Mouse (Mus musculus) right cerebral cortex, adult 2 months (tissue): ENCODE measurements around the gene Man1a.
A peak's percentile ranks its signal among the peaks of the same experiment; 100 is the strongest.

Source experiments
- DNase-seq, 2 experiments: peaks; one replicate each; pipeline ENCODE4 v3.0.0; 2021 to 2022; ENCODE audit warnings: low spot score in 2 of 2

The Man1a gene

DNA sequence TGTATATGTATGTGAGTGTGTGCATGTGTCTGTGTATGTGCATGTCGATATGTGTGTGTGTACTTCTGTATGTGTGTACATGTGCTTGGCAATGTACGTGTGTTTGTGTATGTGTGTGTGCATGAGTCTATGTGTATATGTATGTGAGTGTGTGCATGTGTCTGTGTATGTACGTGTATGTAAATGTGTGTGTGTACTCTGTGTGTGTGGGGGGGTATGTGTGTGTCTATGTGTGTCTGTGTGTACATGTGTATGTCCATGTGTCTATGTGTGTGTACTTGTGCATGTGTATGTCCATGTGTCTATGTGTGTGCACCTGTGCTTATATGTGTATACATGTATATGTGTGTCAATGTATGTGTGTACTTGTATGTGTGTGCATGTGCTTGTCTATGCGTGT lies 15.2 kb downstream of the Man1a start:
- DNase-seq = no peak

DNA sequence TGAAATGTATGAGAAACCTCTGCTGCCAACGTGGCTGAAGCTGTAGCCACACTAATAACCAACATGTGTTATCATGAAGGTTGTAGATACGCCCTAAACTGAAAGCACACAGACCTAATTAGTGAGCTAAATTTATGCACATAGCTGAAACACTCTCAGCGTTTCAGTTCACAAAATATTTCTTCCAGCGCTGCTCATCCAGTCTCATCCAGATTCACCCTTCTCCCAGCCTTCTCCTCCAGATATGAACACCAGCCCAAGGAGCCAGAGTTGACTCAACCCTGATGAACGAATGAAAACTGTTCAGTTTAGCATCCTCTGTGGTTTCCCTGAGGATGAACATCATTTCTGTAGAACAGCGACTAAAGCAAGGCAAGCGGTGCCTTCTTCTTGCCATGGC lies 15.8 kb downstream of the Man1a start:
- no peak for DNase-seq

DNA sequence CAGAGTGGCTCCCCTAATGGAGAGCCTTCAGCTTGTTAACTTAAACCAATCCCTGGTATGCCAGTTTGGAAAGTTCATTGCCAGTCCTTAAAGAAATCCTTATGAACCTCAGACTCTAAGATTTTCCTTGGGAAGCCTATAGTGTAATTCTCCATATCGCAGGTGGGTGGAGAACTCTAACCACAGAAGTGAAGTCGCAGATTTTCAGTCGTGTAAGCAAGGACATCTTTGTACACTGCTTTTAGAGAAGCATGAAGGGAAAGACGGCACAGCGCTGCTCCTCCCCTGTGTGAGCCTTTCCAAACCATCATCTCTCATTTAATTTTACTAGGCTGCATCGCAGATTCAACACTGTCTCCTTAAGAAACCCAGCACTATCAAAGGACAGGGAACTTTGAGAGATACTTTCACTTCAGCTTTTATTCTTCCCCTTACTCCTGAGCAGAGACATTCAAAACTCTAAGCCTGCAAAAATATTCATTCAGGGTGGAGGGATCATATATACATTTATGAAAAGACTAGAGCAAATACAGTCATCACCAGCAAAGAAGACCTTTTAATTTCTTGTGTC lies 16.6 kb downstream of the Man1a start:
- no peak for DNase-seq

DNA sequence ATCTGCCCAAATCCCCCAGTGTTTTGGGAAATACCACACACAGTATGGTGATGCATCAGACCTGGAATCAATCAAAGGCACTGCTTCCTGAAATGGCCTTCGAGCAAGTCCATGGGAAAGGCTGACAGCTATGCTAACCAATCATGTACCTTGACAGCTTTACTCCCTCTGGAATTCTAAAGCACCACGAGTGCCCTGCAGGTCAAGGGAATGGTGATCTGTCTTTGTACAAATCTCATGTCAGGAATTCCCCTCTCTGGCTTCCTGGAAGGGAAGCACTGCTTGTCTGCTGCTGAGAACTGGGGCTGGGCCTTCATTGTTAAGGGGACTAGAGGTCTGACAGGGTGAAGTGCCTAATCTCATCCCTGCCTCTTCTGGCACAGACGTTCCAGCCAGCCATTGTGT lies 17.3 kb downstream of the Man1a start:
- no peak for DNase-seq

DNA sequence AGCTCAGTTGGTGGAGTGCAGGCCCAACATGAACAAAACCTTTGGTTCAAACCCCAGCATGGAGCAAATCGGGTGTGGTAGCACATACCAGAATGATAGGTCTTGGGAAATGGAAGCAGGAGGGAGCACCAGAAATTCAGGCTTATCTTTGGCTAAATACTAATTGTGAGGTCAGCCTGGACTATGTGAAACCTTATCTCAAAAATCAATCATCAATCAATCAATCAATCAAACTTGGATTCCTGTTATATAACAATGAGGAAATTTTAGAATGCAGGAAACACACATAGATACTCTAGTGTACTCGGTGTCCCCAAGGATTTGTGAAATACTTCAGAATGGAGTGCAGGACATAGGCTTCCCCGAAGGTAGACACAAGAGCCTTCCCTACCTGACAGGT lies 17.8 kb downstream of the Man1a start:
- no peak for DNase-seq

DNA sequence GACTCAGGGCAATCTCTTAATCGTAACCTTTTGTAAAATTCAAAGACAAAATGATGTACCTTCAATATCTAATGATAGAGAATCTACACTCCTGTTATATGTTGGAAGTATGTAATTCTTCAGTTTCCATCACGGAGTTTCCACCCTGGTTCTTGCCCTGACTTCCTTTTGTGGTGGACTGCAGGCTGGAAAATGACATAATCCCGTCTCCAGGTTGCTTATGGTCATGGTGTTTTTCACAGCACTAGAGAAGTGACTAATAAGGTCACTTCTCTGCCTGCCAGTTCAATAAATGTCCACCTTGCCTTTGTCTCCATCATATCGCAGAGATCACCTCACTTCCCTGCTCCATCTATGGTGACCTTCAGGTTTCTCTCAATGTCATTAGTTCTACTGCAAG lies 22.2 kb downstream of the Man1a start:
- DNase-seq = no peak

DNA sequence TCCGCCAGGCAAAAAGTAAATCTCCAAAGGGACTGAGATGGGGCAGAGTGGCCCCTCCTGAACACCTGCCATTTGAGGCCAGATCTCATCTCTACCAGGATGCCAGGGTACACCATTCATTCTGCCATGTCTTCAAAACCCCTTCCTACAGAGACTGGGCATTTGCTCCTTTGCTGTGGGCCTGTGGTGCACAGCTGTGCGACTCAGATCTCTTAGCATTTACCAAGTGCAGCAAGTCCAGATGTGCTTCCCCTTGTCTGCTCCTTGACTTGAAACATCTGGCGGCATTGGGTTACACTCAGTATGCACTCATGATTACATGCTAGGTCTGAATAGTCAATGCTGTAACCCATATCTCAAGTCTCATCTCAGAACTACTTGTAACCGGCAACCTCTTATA lies 28.5 kb downstream of the Man1a start:
- no peak for DNase-seq

DNA sequence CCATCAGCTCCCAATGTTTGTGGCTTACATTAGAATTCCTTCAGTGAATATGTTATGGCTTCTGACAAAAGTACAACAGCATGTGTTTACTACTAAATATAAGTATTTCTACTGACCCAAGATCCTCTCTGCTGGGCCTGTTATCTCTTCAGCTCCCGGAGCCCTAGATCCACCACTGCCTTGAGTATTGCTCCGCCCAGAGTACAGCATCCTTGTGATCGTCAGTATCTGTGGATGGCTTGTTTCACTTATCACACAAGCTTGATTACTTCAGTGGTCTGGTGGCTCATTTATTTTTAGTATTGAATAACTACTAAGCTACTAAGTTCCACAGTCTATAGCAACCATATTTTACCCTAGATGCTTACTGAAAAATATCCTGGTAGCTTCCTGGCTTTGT lies 33.1 kb downstream of the Man1a start:
- no peak for DNase-seq

DNA sequence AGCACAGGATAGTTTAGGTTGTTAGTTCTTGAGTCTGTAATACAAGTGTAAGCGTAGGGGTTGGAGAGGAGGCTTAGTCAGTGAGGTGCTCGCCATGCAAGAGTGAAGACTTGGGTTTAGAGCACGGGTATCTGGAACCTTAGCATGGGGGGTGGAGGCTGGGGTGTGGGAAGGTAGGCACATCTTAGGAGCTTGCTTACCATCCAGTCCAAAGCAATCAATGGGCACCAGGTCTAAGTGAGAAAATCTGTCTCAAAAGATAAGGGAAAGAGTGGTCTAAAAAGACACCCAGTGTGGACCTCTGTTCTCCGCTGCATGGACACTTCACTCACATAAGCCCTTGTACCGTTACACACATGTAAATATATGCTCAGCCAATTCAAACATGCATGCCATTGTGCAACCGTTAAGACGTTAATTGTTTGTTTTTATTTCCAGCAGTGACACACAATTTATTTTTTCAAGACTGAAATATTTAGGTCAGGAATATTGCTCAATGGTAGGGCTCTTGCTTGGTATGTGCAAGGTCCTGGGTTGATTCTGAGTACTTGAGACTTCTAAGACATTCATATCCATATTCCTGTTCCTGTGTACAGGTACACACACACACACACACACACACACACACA lies 34.1 kb downstream of the Man1a start:
- no peak for DNase-seq

DNA sequence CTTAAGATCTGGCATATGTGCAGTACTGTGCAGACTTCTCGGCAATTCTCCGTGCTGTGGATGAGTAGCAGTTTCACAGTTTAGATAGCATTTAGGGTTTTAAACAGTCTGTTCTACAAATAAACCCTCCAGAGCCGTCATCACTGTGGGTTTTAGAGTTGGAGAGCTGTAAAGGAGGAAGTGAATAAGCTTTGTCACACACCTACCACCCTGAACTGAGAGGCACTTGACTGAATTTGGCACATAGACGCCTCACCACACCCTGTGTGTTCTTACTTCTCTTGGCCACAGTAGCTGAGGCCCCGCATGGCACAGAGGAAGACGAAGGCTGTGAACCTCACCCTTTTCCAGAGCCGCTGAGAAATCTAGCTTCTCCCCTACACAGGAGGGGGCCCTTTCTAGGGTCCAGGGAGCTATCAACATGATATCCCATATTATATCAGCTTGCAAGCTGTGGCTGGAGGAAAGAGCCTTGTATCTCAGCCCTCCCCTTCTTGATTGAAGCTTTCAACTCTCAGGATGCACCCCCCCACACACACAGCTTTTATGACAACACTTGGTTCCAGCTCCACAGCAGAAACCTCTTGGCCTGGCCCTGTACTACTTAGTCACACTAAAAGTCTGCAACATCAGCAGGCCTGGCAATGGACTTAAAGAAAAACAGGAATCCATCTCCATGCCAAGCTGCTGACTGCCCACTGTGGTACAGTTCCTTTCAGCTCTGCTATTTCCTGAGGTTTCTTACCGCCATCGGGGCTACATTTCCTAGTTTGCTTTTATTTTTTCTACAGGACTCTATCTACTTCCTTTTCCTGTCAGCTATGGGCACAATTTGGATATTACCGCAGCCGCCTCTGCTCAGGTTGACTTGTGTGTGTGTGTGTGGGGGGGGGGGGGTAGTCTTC lies 35.9 kb downstream of the Man1a start:
- peak; percentile 60 to 68 for DNase-seq

DNA sequence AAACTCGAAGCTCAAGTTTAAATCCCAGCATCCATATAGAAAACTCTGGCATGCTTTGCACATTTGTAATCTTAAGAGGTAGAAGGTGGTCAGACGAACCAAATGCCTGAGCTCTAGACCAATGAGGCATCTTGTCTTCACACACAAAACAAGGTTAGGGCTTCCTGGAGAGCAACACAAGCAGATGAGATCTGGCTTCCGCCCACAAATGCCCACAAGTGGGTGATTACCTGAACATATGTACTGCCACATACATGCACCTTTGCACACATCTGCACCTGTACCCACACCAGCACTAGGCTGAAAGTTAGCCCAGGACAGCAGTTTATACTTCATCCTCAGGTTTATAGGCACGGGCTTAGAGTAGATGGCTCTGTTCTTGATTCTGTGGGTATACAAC lies 36.7 kb downstream of the Man1a start:
- DNase-seq = no peak

DNA sequence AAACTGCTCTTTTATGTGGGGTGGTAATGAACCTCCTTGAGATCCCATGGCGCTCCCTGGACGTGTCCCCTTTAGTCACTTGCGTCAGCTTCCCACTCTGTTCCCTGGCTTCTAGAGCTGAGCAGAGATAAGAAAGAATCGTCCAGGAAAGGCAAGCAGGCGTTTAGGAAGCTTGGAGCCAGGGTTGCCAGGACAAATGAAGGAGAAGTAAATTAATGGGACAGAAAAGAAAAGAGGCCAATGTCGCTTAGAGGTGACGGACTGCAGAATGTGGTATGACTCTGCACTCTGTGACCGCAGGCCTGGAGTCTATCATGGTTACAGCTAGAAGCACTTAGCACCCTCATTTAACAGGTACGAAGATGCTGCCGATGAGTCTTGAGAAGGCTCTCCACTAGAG lies 37.7 kb downstream of the Man1a start:
- no peak for DNase-seq

DNA sequence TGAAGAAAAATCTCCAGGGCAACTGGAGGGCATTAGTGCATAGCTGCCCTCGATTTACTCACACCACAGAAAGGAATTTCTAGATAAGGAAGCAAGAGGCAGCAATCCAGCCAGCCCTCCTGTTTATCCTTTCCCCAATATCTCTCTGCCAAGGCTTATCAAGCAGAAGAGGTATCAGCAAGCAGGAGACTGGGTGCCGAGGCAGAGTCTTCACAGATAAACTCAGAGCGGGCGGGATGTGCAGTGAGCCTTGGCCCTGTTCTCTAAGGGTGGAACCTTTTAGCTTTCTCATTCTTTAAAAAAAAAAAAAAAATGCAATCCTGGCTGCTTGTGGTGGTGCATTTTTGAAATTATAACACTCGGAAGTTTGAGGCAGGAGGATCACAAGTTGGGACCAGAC lies 38.2 kb downstream of the Man1a start:
- DNase-seq = no peak

DNA sequence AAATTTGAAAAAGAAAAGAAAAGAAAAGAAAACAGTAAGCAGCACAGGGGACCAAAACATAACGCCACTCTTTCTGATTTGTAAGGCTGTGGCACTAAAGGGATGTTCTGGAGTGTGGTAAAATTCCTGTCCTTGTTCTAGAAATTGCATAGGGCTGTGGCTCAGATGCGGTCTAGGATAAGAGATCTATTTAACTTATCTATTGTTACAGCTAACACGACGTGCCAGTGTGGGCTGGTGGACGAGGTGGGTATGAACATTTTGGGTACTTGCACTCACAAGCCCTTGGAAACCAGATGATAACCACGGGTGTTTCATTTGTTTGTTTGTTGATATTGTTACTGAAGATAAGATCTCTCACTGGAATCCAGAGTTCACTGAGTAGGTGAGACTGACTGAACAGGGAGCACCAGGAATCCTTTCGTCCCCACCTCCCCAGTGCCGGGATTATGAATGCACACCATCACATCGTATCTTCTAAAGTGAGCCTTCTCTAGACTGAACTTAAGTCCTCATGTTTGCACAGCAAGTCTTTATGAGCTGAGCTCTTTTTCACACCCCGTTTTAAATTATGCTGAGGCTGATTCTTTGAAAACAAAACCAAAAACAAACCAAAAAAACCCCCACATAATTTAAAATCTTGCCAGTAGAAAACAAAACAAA lies 38.9 kb downstream of the Man1a start:
- DNase-seq = no peak

DNA sequence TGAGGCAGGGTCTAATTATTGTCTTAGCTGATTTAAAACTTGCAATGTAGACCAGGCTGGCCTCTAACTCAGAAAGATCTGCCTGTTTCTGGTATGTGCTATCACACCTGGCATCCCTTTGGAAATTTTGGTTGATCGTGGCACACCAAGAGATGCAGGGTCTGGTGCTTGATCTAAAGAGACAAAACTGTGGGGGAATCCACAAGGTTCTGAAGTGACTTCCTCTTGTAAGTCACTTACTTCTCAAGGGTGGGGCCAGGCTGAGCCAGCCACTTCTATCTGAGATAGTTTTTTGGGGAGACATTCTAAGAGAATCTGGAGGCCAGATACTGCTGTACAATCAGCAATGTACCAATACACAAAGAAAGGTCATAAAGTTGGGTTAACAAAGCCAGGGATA lies 40.8 kb downstream of the Man1a start:
- no peak for DNase-seq

DNA sequence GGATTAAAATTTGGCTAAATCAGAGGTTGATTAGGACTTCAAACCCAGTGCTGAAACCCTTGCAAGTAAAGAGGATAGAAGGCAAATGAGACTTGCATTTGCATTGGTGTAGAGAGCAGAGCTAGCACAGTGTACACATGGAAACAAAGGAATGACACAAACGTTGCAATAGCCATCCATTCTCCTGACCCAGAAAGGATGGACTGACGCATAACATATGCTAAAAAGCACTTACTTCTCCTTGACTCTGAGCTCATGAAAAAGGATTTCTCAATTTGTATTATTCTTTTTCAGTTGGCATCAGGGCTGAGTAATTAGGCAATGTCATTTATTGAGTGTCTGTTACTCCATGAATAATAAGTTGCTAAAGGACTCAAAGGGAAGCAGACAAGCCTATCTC lies 41.6 kb downstream of the Man1a start:
- DNase-seq = no peak

DNA sequence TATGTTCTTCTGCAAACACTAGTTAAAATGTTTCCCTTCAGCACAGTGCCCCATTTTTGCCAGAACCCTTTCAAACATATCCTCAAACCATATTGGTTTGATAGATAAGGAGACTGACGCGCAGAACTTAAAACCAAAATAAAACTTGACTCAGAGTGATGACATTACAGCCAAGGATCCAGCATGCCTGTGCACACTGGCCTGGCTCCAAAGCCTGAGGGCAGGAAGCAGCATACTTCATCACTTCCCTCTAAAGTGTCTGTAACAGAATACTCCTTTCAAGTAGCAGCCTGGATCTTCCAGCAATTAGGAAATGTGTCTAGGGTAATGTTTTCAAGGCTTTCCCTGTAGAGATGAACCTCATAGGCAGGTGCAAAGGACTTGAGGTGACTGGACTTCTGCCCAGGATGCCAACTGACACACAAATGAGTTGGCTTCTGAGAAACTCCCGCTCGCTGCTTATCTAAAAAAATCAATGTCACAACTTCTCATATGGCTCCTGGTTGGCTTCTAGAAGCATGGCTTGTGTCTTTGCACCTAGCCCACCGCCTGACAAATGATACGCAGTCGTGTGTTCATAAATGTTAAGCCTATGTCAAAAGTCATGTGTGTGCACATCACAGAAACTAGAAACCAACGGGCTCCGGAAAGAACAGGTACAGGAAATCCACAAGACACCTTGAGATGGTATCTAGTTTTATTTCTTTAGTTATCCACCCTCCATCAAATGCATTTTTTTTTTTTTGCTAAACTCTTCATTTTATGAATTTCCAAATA lies 43.9 kb downstream of the Man1a start:
- DNase-seq = no peak

DNA sequence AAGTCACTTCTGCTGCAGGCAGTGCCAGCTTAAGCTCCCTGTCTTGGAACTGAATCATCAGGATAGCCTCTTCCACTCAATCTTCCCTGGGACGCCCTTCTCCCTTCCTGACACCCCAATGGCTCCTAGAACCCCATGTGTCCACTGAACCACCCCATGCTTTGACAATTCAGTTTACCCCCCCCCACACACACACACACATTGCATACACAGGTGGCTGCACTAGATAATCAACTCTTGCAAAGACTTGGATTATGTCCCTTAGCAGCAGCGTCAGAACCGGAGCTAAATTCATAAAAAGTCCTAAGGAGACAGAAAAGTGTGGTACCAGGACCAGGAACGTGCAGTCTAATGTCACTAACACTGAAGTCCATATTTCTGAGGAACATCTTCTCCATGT lies 47.5 kb downstream of the Man1a start:
- no peak for DNase-seq

DNA sequence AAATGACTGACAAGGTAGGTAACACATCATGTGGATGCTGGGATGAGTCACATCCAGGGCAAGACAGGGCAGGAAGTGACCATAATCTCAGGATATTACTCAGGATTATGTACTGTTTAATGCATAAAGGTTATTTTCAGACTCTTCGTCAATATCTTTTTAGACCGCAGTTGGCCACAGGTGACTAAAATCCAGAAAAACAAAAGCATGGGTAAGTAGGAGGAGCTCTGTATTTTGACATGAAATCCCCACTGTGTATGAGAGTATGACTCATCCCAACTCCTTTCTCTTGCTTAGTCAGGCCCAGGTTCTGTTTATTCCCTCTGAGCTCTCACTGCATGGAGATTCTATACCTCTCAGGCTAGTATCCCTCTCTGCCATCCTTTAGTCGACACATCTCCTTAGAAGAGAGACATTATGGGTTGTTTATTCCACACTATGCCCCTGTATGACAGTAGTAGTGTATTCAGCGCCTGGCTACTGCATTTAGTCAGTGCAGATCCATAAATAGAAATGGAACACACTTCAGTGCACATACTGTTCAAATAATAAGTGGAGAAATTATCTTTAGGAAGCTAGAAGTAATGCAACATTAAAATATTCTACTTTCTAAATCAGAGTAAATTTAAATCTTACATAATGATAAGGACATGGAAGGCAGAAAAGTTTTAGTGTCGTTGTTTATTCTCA lies 49.5 kb downstream of the Man1a start:
- peak in 1 of 2 experiments; percentile 14 for DNase-seq

DNA sequence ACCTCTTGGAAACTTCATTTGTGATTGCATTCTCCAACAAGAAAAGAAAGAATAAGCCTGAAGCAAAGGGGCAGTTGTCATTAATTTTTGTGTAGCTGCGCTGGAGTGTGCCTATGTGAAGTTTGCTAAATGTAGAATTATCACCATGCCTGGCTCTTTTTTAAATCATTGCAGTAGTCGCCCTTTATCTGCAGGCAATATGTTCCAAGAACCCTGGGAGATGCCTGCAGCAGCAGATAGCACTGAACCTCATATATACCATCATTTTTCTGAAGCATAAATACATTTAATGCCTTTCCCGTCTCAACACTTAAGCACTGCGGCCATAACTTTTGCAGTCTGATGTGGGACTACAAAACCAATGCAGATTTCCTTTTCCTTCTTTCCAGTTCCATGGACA lies 50.3 kb downstream of the Man1a start:
- no peak for DNase-seq

DNA sequence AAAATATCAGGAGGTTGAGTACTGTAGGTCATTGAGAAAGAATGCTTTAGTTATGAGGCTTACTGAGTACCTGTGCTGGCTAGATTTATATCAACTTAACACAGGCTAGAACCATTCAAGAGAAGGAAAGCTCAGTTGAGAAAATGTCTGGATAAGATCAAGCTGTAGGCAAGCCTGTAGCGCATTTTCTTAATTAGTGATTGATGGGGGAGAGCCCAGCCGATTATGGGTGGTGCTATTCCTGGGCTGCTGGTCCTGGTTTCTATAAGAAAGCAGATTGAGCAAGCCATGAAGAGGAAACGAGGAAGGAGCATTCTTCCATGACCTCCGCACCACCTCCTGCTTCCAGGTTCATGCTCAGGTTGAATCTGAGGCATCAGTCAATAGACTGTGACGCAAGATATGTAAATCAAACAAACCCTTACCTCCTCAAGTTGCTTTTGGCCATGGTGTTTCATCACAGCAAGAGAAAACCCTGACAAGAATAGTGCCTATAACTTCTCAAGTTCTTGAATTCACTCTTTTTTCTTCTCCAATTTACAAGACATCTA lies 58.4 kb downstream of the Man1a start:
- DNase-seq = no peak
